Mouse (Mus musculus) heart, postnatal 0 days (tissue): Measurements from ENCODE around the gene Acot7. TPM values are rescaled to one million over a fixed set of nuclear protein-coding genes. Genes with fewer than 3 reads are reported as not detected.

ENCODE experiments used
- ATAC-seq: fragments of 200-750 bp; cut with Nextera tagmentation; 2 replicates; pipeline ENCODE4 v1.8.0; 2017; ENCODE audit warnings: low read depth, moderate number of reproducible peaks, moderate library complexity; ENCODE audit not compliant: insufficient read depth
- DNase-seq: peaks from one replicate; pipeline ENCODE4 v3.0.0-alpha.2; 2016; ENCODE audit warnings: low spot score
- H3K27ac ChIP-seq: fragments of 300-500 bp; sonication (generic); 2 replicates; pipeline ENCODE4 v1.5.1; 2014; ENCODE audit warnings: low read depth, mild to moderate bottlenecking
- H3K27me3 ChIP-seq: fragments of 300-500 bp; sonication (generic); 2 replicates; pipeline ENCODE4 v1.6.1; 2014; ENCODE audit warnings: low read length, mixed read lengths; ENCODE audit not compliant: control insufficient read depth, insufficient read depth
- H3K36me3 ChIP-seq: fragments of 300-500 bp; sonication (generic); replicated peaks from 2 replicates; pipeline ENCODE4 v1.6.1; 2014; ENCODE audit warnings: low read length, mixed read lengths; ENCODE audit not compliant: control insufficient read depth, insufficient read depth
- H3K4me1 ChIP-seq: fragments of 300-500 bp; sonication (generic); 2 replicates; pipeline ENCODE4 v1.6.1; 2014; ENCODE audit warnings: antibody characterized with exemption; ENCODE audit not compliant: control insufficient read depth, insufficient read depth
- H3K4me2 ChIP-seq: fragments of 300-500 bp; sonication (generic); 2 replicates; pipeline ENCODE4 v1.6.1; 2014; ENCODE audit warnings: low read depth, mild to moderate bottlenecking, low read length, moderate library complexity
- H3K4me3 ChIP-seq: fragments of 300-500 bp; sonication (generic); 2 replicates; pipeline ENCODE4 v1.5.1; 2014; ENCODE audit warnings: low read depth, low read length
- H3K9ac ChIP-seq: fragments of 300-500 bp; sonication (generic); replicated peaks from 2 replicates; pipeline ENCODE4 v1.6.1; 2014; ENCODE audit warnings: low read depth, low read length, mixed read lengths
- H3K9me3 ChIP-seq: fragments of 300-500 bp; sonication (generic); replicated peaks from 2 replicates; pipeline ENCODE4 v1.6.1; 2016; ENCODE audit warnings: low read length; ENCODE audit not compliant: control insufficient read depth
- CTCF ChIP-seq: IDR thresholded peaks from 2 replicates; pipeline ENCODE4 v1.5.1; 2016; ENCODE audit warnings: antibody characterized with exemption, control low read depth, low read depth
- EP300 ChIP-seq: IDR thresholded peaks from 2 replicates; pipeline ENCODE4 v1.6.1; 2016; ENCODE audit warnings: antibody characterized with exemption, low read depth
- WGBS: fragments of 180-500 bp; shearing (Covaris S2); extraction: QIAGEN DNeasy Blood & Tissue Kit; methylation state at CpG from one replicate; pipeline ENCODE4 v1.1.7; 2014; 5-methylcytosine and 5-hydroxymethylcytosine counted together
- polyA plus RNA-seq: library from polyadenylated mRNA; unstranded; fragments of >200 nt; fragmentation: Nextera tagmentation; extraction: Ambion mirVana; gene quantifications from 2 replicates; pipeline ENCODE4 v1.2.1, GENCODE M21; 2015
- total RNA-seq: library from RNA; depleted of rRNA; stranded (reverse); fragments of >200 nt; gene quantifications from 2 replicates; pipeline ENCODE4 v1.2.3, GENCODE M21; 2014; ENCODE audit warnings: low replicate concordance; rRNA removed

Acot7 gene
- total and polyA plus RNA-seq, 2 experiments from 2014 or later: 39.5 to 68.8 TPM

GRCm38 (mm10) chr4:152313934-152314333, 136.0 kb downstream of the Acot7 start:
- no peak for TF ChIP-seq EP300
- TF ChIP-seq CTCF: peak; percentile 36
- no peak overlapping the region for H3K9ac ChIP-seq
- ATAC-seq (no peak), DNase-seq (no peak)
- peaks cover 25% of the 10 kb centered on the region for H3K27me3 ChIP-seq
- H3K27ac ChIP-seq: no peak overlapping the region
- no peaks in the 10 kb centered on the region for H3K9me3 ChIP-seq
- no peak overlapping the region; the same call in 1 of the 2 replicates for H3K4me3 ChIP-seq
- H3K4me1 ChIP-seq: peaks cover 26% of the 10 kb centered on the region; the same call in 1 of the 2 replicates
- peaks cover 24% of the 10 kb centered on the region for H3K36me3 ChIP-seq
- H3K4me2 ChIP-seq: no peak overlapping the region

- Histone ChIP-seq H3K4me3 (peak overlapping the region; percentile 53), H3K36me3 (peaks cover 14% of the 10 kb centered on the region), H3K27me3 (peaks cover 25% of the 10 kb centered on the region), H3K4me1 (peaks cover 26% of the 10 kb centered on the region; the same call in 1 of the 2 replicates), H3K9me3 (no peaks in the 10 kb centered on the region), H3K4me2 (peak overlapping the region; percentile 76), H3K9ac (peak overlapping the region; percentile 30; the same call in 1 of the 2 replicates), H3K27ac (peak overlapping the region; percentile 99; the same call in 1 of the 2 replicates)
- no peak for TF ChIP-seq EP300
- TF ChIP-seq CTCF: no peak
- ATAC-seq (no peak), DNase-seq (peak; percentile 43)
- 2% methylated on average over 43 of the region's 43 CpGs for WGBS
Measured at GRCm38 (mm10) chr4:152315498-152316213, 137.7 kb downstream of the Acot7 start.

GRCm38 (mm10) chr4:152317631-152318033, 139.7 kb downstream of the Acot7 start:
- H3K4me1 ChIP-seq: peaks cover 26% of the 10 kb centered on the region; the same call in 1 of the 2 replicates
- H3K36me3 ChIP-seq: no peaks in the 10 kb centered on the region
- TF ChIP-seq EP300: peak; percentile 76; the same call in 1 of the 2 replicates
- TF ChIP-seq CTCF: no peak
- peak overlapping the region; percentile 76 for H3K4me2 ChIP-seq
- WGBS: 40% methylated on average over 6 of the region's 6 CpGs
- no peaks in the 10 kb centered on the region for H3K9me3 ChIP-seq
- H3K27me3 ChIP-seq: peaks cover 21% of the 10 kb centered on the region
- H3K9ac ChIP-seq: peak overlapping the region; percentile 58
- peak overlapping the region; percentile 53 for H3K4me3 ChIP-seq
- peak; percentile 78 for ATAC-seq
- peak; percentile 78 for DNase-seq
- peak overlapping the region; percentile 99 for H3K27ac ChIP-seq

- ATAC-seq: peak; percentile 81
- WGBS: 2% methylated on average over 26 of the region's 26 CpGs
Measured at GRCm38 (mm10) chr4:152318517-152319234, 140.7 kb downstream of the Acot7 start, which contains the start of gene Rnf207. Gene Rnf207 (minus strand): TSS chr4:152318993.

More at GRCm38 (mm10) chr4:152318517-152319234, 140.7 kb downstream of the Acot7 start, which contains the start of gene Rnf207:
- peak within 1 kb of the TSS; percentile 53 for H3K4me3 ChIP-seq
- H3K27ac ChIP-seq: peak within 1 kb of the TSS; percentile 99
- no peaks in the 10 kb centered on the region for H3K9me3 ChIP-seq
- peak within 1 kb of the TSS; percentile 58 for H3K9ac ChIP-seq
- peaks cover 19% of the 10 kb centered on the region; the same call in 1 of the 2 replicates for H3K4me1 ChIP-seq
- no peaks in the 10 kb centered on the region for H3K36me3 ChIP-seq
- DNase-seq: peak; percentile 79
- peak; percentile 53 for TF ChIP-seq CTCF
- no peak for TF ChIP-seq EP300
- peak within 1 kb of the TSS; percentile 76 for H3K4me2 ChIP-seq
- peaks cover 19% of the 10 kb centered on the region for H3K27me3 ChIP-seq

Other genes with a start within 250 kb of the Acot7 start
- 92.5 and 95.3 TPM in 2 replicates for gene Dnajc11, start 244.4 kb upstream of the Acot7 start, total RNA-seq
- gene Dnajc11, start 244.4 kb upstream of the Acot7 start, polyA plus RNA-seq: 41.4 and 47.7 TPM in 2 replicates
- 16.9 and 23.2 TPM in 2 replicates for gene Thap3, start 189.1 kb upstream of the Acot7 start, total RNA-seq
- 22.0 and 27.4 TPM in 2 replicates for gene Thap3, start 189.1 kb upstream of the Acot7 start, polyA plus RNA-seq
- gene Phf13, start 181.9 kb upstream of the Acot7 start, total RNA-seq: 8.0 and 10.7 TPM in 2 replicates
- 8.4 and 9.3 TPM in 2 replicates for gene Phf13, start 181.9 kb upstream of the Acot7 start, polyA plus RNA-seq
- 56.5 and 70.4 TPM in 2 replicates for gene Klhl21, start 169.3 kb upstream of the Acot7 start, total RNA-seq
- gene Klhl21, start 169.3 kb upstream of the Acot7 start, polyA plus RNA-seq: 24.7 and 31.8 TPM in 2 replicates
- 1.7 and 11.3 TPM in 2 replicates for gene Zbtb48, start 150.5 kb upstream of the Acot7 start, total RNA-seq
- 6.5 and 9.0 TPM in 2 replicates for gene Zbtb48, start 150.5 kb upstream of the Acot7 start, polyA plus RNA-seq
- gene Tas1r1, start 139.6 kb upstream of the Acot7 start, total RNA-seq: not detected in 2 replicates
- gene Tas1r1, start 139.6 kb upstream of the Acot7 start, polyA plus RNA-seq: 0.07 and 0.08 TPM in 2 replicates
- 8.0 and 13.9 TPM in 2 replicates for gene Nol9, start 138.8 kb upstream of the Acot7 start, total RNA-seq
- gene Nol9, start 138.8 kb upstream of the Acot7 start, polyA plus RNA-seq: 7.5 and 7.8 TPM in 2 replicates
- gene Plekhg5, start 105.6 kb upstream of the Acot7 start, total RNA-seq: 16.6 and 18.0 TPM in 2 replicates
- 8.8 and 10.6 TPM in 2 replicates for gene Plekhg5, start 105.6 kb upstream of the Acot7 start, polyA plus RNA-seq
- gene Tnfrsf25, start 62.2 kb upstream of the Acot7 start, total RNA-seq: 0.89 TPM in 1 of 2 replicates, not detected in the other
- gene Tnfrsf25, start 62.2 kb upstream of the Acot7 start, polyA plus RNA-seq: 0.75 and 1.2 TPM in 2 replicates
- gene Espn, start 25.8 kb upstream of the Acot7 start, total RNA-seq: 0.34 and 0.97 TPM in 2 replicates
- gene Espn, start 25.8 kb upstream of the Acot7 start, polyA plus RNA-seq: 0.69 and 0.87 TPM in 2 replicates
- gene Hes2, start 19.3 kb upstream of the Acot7 start, total RNA-seq: not detected in 2 replicates
- not detected in 2 replicates for gene Hes2, start 19.3 kb upstream of the Acot7 start, polyA plus RNA-seq
- 50.8 and 56.4 TPM in 2 replicates for gene Gpr153, start 96.1 kb downstream of the Acot7 start, total RNA-seq
- 5.0 TPM in 2 replicates for gene Gpr153, start 96.1 kb downstream of the Acot7 start, polyA plus RNA-seq
- gene Hes3, start 113.5 kb downstream of the Acot7 start, total RNA-seq: not detected in 2 replicates
- gene Hes3, start 113.5 kb downstream of the Acot7 start, polyA plus RNA-seq: not detected in 2 replicates
- gene Icmt, start 119.1 kb downstream of the Acot7 start, total RNA-seq: 26.1 and 38.0 TPM in 2 replicates
- 12.7 and 15.0 TPM in 2 replicates for gene Icmt, start 119.1 kb downstream of the Acot7 start, polyA plus RNA-seq
- 171 and 226 TPM in 2 replicates for gene Rnf207, start 140.9 kb downstream of the Acot7 start, total RNA-seq
- 109 and 115 TPM in 2 replicates for gene Rnf207, start 140.9 kb downstream of the Acot7 start, polyA plus RNA-seq
- gene Rpl22, start 147.6 kb downstream of the Acot7 start, total RNA-seq: 118 and 122 TPM in 2 replicates
- 224 and 235 TPM in 2 replicates for gene Rpl22, start 147.6 kb downstream of the Acot7 start, polyA plus RNA-seq
- gene Chd5, start 160.5 kb downstream of the Acot7 start, total RNA-seq: 0.11 TPM in 1 of 2 replicates, not detected in the other
- 0.01 and 0.03 TPM in 2 replicates for gene Chd5, start 160.5 kb downstream of the Acot7 start, polyA plus RNA-seq